Comparison of ENCODE assay signal across 21 mouse cellular contexts in the genomic region with DNA sequence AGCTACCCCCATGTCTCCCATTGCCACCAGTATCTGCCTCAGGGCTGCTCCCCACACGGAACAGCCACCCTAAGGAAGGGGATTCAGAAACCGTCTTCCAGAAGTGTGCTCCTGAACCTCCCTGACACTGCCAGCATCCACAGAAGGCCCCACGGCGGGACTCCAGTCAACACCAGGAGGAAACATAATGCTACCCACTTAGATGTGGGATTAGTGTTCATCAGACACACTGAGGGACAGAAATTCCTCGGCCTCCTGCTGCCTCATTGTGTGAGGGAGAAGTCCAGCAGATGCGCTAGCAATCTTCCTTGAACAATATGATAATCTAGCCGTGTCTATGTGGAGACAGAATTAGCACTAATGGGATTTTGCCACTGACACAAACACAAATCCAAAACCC. TPM values are rescaled to one million over a fixed set of nuclear protein-coding genes. Genes with fewer than 3 reads are reported as not detected.
A peak's percentile ranks its signal among the peaks of the same experiment; 100 is the strongest.
DNase-seq lines count a peak whose midpoint lies in the region; ATAC-seq and TF ChIP-seq lines count a peak whose summit lies in the region.
"Had no signal": no experiment of that assay in that cellular context is flagged by ENCODE, and none has a peak within 500 bp of the region (broad histone marks: within the 10 kb centered on the region; RNA-seq: fewer than 3 reads in every experiment).

No protein-coding gene starts in this region.

- no peak overlapping the region for H3K27ac ChIP-seq in embryonic facial prominence, embryonic 14.5 days (replicated peaks; ENCODE audit: low read depth, low read length)
- no peak overlapping the region for H3K27ac ChIP-seq in embryonic facial prominence, embryonic 10.5 days (replicated peaks)
- H3K27ac ChIP-seq in heart, embryonic 10.5 days = no peak overlapping the region
- no peak overlapping the region; the same call in 1 of the 2 replicates for H3K27ac ChIP-seq in midbrain, embryonic 13.5 days
- no peak overlapping the region for H3K27ac ChIP-seq in midbrain, postnatal 0 days (ENCODE audit: low read depth, low read length)
- H3K27ac ChIP-seq: forebrain, embryonic 12.5 days; heart, adult 2 months; heart, embryonic 13.5 days; hindbrain, embryonic 13.5 days; intestine, embryonic 15.5 days had no signal

- H3K4me1 ChIP-seq in embryonic facial prominence, embryonic 14.5 days (ENCODE audit: control insufficient read depth, insufficient read depth, low read length) = peaks cover 5% of the 10 kb centered on the region; the same call in 1 of the 2 replicates
- peaks cover 28% of the 10 kb centered on the region for H3K4me1 ChIP-seq in embryonic facial prominence, embryonic 10.5 days
- peaks cover 6% of the 10 kb centered on the region; the same call in 1 of the 2 replicates for H3K4me1 ChIP-seq in heart, embryonic 10.5 days
- peaks cover 15% of the 10 kb centered on the region for H3K4me1 ChIP-seq in midbrain, embryonic 13.5 days (replicated peaks)
- H3K4me1 ChIP-seq in midbrain, postnatal 0 days (ENCODE audit: insufficient read depth, low read length) = no peaks in the 10 kb centered on the region
- H3K4me1 ChIP-seq: heart, embryonic 13.5 days; hindbrain, embryonic 13.5 days; intestine, embryonic 15.5 days had no signal

- no peaks in the 10 kb centered on the region for H3K36me3 ChIP-seq in embryonic facial prominence, embryonic 14.5 days (ENCODE audit: control insufficient read depth, insufficient read depth, low read length)
- H3K36me3 ChIP-seq in embryonic facial prominence, embryonic 10.5 days (replicated peaks) = no peaks in the 10 kb centered on the region
- H3K36me3 ChIP-seq in heart, embryonic 10.5 days = no peaks in the 10 kb centered on the region
- no peaks in the 10 kb centered on the region for H3K36me3 ChIP-seq in midbrain, embryonic 13.5 days
- H3K36me3 ChIP-seq in midbrain, postnatal 0 days (ENCODE audit: insufficient read depth, low read length) = no peaks in the 10 kb centered on the region
- H3K36me3 ChIP-seq: forebrain, embryonic 12.5 days; heart, embryonic 13.5 days; hindbrain, embryonic 13.5 days; intestine, embryonic 15.5 days had no signal

- intact Hi-C loops in heart, postnatal 10 days (cut with DNase I) = no loop called here

- WGBS in embryonic facial prominence, embryonic 14.5 days = 45% methylated on average over 7 of the region's 7 CpGs
- WGBS in embryonic facial prominence, embryonic 10.5 days = 51% methylated on average over 7 of the region's 7 CpGs
- WGBS in heart, embryonic 10.5 days = 59% methylated on average over 7 of the region's 7 CpGs
- 14% methylated on average over 7 of the region's 7 CpGs for WGBS in midbrain, embryonic 13.5 days
- 20% methylated on average over 7 of the region's 7 CpGs for WGBS in midbrain, postnatal 0 days

- no peak overlapping the region for H3K9ac ChIP-seq in embryonic facial prominence, embryonic 14.5 days (ENCODE audit: low read depth, low read length)
- H3K9ac ChIP-seq in midbrain, embryonic 13.5 days (replicated peaks) = no peak overlapping the region
- no peak overlapping the region for H3K9ac ChIP-seq in midbrain, postnatal 0 days (replicated peaks; ENCODE audit: low read length, poor library complexity, severe bottlenecking)
- H3K9ac ChIP-seq: forebrain, embryonic 12.5 days; heart, embryonic 13.5 days; hindbrain, embryonic 13.5 days; intestine, embryonic 15.5 days had no signal

- peak; percentile 24 for DNase-seq in embryonic facial prominence, embryonic 14.5 days (ENCODE audit: low spot score)
- no peak for DNase-seq in embryonic facial prominence, embryonic 10.5 days (ENCODE audit: low spot score)
- peak; percentile 59 for DNase-seq in heart, embryonic 10.5 days (ENCODE audit: low spot score)
- DNase-seq in heart, postnatal 10 days = no peak
- no peak for DNase-seq in midbrain, postnatal 0 days (ENCODE audit: low spot score)
- peak; percentile 81 for DNase-seq in retina, postnatal 1 day
- DNase-seq: adrenal gland, postnatal 14 days; cerebellum, adult 8-10 months; cerebellum, postnatal 36 days; gastrocnemius, postnatal 10 days; heart, adult 2 months; heart, postnatal 4 days; kidney, adult 18-20 months had no signal

- H3K4me2 ChIP-seq in embryonic facial prominence, embryonic 14.5 days (ENCODE audit: low read depth, low read length) = no peak overlapping the region
- H3K4me2 ChIP-seq in midbrain, embryonic 13.5 days (replicated peaks) = no peak overlapping the region
- H3K4me2 ChIP-seq in midbrain, postnatal 0 days (ENCODE audit: low read depth, low read length, poor library complexity, severe bottlenecking) = no peak overlapping the region
- H3K4me2 ChIP-seq: forebrain, embryonic 12.5 days; heart, embryonic 13.5 days; hindbrain, embryonic 13.5 days; intestine, embryonic 15.5 days had no signal

- H3K4me3 ChIP-seq in embryonic facial prominence, embryonic 14.5 days (ENCODE audit: low read depth, low read length) = no peak overlapping the region
- H3K4me3 ChIP-seq in embryonic facial prominence, embryonic 10.5 days = no peak overlapping the region
- H3K4me3 ChIP-seq in heart, embryonic 10.5 days = no peak overlapping the region
- H3K4me3 ChIP-seq in midbrain, embryonic 13.5 days (replicated peaks) = no peak overlapping the region
- no peak overlapping the region for H3K4me3 ChIP-seq in midbrain, postnatal 0 days (ENCODE audit: low read depth, low read length)
- H3K4me3 ChIP-seq: forebrain, embryonic 12.5 days; heart, adult 2 months; heart, embryonic 13.5 days; hindbrain, embryonic 13.5 days; intestine, embryonic 15.5 days had no signal

- H3K27me3 ChIP-seq in embryonic facial prominence, embryonic 14.5 days (replicated peaks; ENCODE audit: control insufficient read depth, insufficient read depth, low read length) = no peaks in the 10 kb centered on the region
- H3K27me3 ChIP-seq in embryonic facial prominence, embryonic 10.5 days (replicated peaks; ENCODE audit: low read depth, poor library complexity, severe bottlenecking) = peaks cover 5% of the 10 kb centered on the region; the same call in 1 of the 2 replicates
- no peaks in the 10 kb centered on the region; the same call in 1 of the 2 replicates for H3K27me3 ChIP-seq in heart, embryonic 10.5 days (ENCODE audit: insufficient read depth, poor library complexity, severe bottlenecking)
- H3K27me3 ChIP-seq in midbrain, embryonic 13.5 days = no peaks in the 10 kb centered on the region
- no peaks in the 10 kb centered on the region for H3K27me3 ChIP-seq in midbrain, postnatal 0 days (ENCODE audit: insufficient read depth, low read length)
- H3K27me3 ChIP-seq: CH12.LX; forebrain, embryonic 12.5 days; heart, embryonic 13.5 days; intestine, embryonic 15.5 days; Patski had no signal

- ATAC-seq in embryonic facial prominence, embryonic 14.5 days (ENCODE audit: low read depth) = no peak
- peak; percentile 45; the same call in 1 of the 2 replicates for ATAC-seq in midbrain, embryonic 13.5 days
- ATAC-seq in midbrain, postnatal 0 days (ENCODE audit: low FRiP score) = no peak
- ATAC-seq: activated CD4-positive, CD25-positive, alpha-beta regulatory T cell, adult 4 months; intestine, embryonic 15.5 days; Patski had no signal

- TF ChIP-seq CTCF in midbrain, postnatal 0 days (IDR thresholded peaks at IDR 0.05) = no peak

- H3K9me3 ChIP-seq in embryonic facial prominence, embryonic 14.5 days (ENCODE audit: control insufficient read depth, low read length) = no peaks in the 10 kb centered on the region
- no peaks in the 10 kb centered on the region for H3K9me3 ChIP-seq in embryonic facial prominence, embryonic 10.5 days
- no peaks in the 10 kb centered on the region for H3K9me3 ChIP-seq in heart, embryonic 10.5 days
- no peaks in the 10 kb centered on the region for H3K9me3 ChIP-seq in midbrain, embryonic 13.5 days
- no peaks in the 10 kb centered on the region for H3K9me3 ChIP-seq in midbrain, postnatal 0 days (ENCODE audit: low read length)
- H3K9me3 ChIP-seq: forebrain, embryonic 12.5 days; heart, embryonic 13.5 days; hindbrain, embryonic 13.5 days; intestine, embryonic 15.5 days had no signal

RNA-seq across cellular contexts. Expression of gene Lef1, which starts 40.1 kb away (rescaled TPM):
- polyA plus RNA-seq in embryonic facial prominence, embryonic 14.5 days (2014; fragmentation: Nextera tagmentation; extraction: Ambion mirVana) = 25.9 and 32.2 TPM in 2 replicates
- polyA plus RNA-seq in embryonic facial prominence, embryonic 10.5 days (2016; fragmentation: Nextera tagmentation; extraction: Ambion mirVana) = 51.2 and 61.3 TPM in 2 replicates
- polyA plus RNA-seq in heart, embryonic 10.5 days (2016; fragmentation: Nextera tagmentation; extraction: Ambion mirVana) = 22.2 and 29.3 TPM in 2 replicates
- 1 to 10 TPM in 1 of 2 experiments, under 1 TPM in 1; 0.60 to 1.1 TPM for total RNA-seq in heart, postnatal 10 days (2021)
- 80.3 and 86.0 TPM in 2 replicates for polyA plus RNA-seq in midbrain, embryonic 13.5 days (2015; fragmentation: Nextera tagmentation; extraction: Ambion mirVana)
- 42.0 and 48.6 TPM in 2 replicates for total RNA-seq in midbrain, postnatal 0 days (2014; rRNA removed)
- 50.4 and 52.0 TPM in 2 replicates for polyA plus RNA-seq in midbrain, postnatal 0 days (2015; fragmentation: Nextera tagmentation; extraction: Ambion mirVana)

Comparison
In these comparisons a context has a peak if more than half of its experiments do, and no peak if none do; other contexts are left out.
1. DNase-seq: peak in embryonic facial prominence, embryonic 14.5 days (single experiment), heart, embryonic 10.5 days (single experiment) and retina, postnatal 1 day (single experiment); none in embryonic facial prominence, embryonic 10.5 days (single experiment), heart, postnatal 10 days (0 of 2) and midbrain, postnatal 0 days (single experiment).